Mouse (Mus musculus): Measurements from ENCODE around the gene Hmgcs2. TPM values are rescaled to one million over a fixed set of nuclear protein-coding genes. Genes with fewer than 3 reads are reported as not detected.

The Hmgcs2 gene
- polyA plus RNA-seq, 1 experiment from 2014 or later, result 16.6 TPM

GRCm38 (mm10) chr3:98291044-98291443 lies 10.8 kb downstream of the Hmgcs2 start:
- no peak overlapping the region for H3K4me2 ChIP-seq
- ATAC-seq (ENCODE audit: low FRiP score), result no peak
- no peak overlapping the region for H3K9ac ChIP-seq
- no peak overlapping the region for H3K4me3 ChIP-seq
- H3K4me1 ChIP-seq (replicated peaks), result no peaks in the 10 kb centered on the region
- H3K27me3 ChIP-seq, result no peaks in the 10 kb centered on the region
- no peaks in the 10 kb centered on the region; the same call in 1 of the 2 replicates for H3K36me3 ChIP-seq
- no peaks in the 10 kb centered on the region; the same call in 1 of the 2 replicates for H3K9me3 ChIP-seq
- no peak overlapping the region for H3K27ac ChIP-seq
- 96% methylated on average over 9 of the region's 9 CpGs for WGBS

GRCm38 (mm10) chr3:98295965-98296364 lies 15.7 kb downstream of the Hmgcs2 start:
- no peaks in the 10 kb centered on the region; the same call in 1 of the 2 replicates for H3K36me3 ChIP-seq
- H3K4me3 ChIP-seq, result no peak overlapping the region
- no peaks in the 10 kb centered on the region for H3K27me3 ChIP-seq
- H3K4me2 ChIP-seq, result no peak overlapping the region
- H3K9ac ChIP-seq, result no peak overlapping the region
- no peaks in the 10 kb centered on the region; the same call in 1 of the 2 replicates for H3K9me3 ChIP-seq
- H3K4me1 ChIP-seq (replicated peaks), result no peaks in the 10 kb centered on the region
- no peak for ATAC-seq (ENCODE audit: low FRiP score)
- WGBS, result 73% methylated on average over 10 of the region's 10 CpGs
- no peak overlapping the region for H3K27ac ChIP-seq

GRCm38 (mm10) chr3:98299391-98300100 lies 19.3 kb downstream of the Hmgcs2 start:
- Histone ChIP-seq H3K4me2 (no peak overlapping the region), H3K4me1 (replicated peaks) (no peaks in the 10 kb centered on the region), H3K4me3 (no peak overlapping the region), H3K36me3 (no peaks in the 10 kb centered on the region), H3K9ac (no peak overlapping the region), H3K27ac (no peak overlapping the region), H3K27me3 (no peaks in the 10 kb centered on the region), H3K9me3 (no peaks in the 10 kb centered on the region)
- WGBS, result 88% methylated on average over 1 of the region's 1 CpGs
- ATAC-seq (ENCODE audit: low FRiP score), result no peak

GRCm38 (mm10) chr3:98300266-98300665 lies 20.0 kb downstream of the Hmgcs2 start:
- no peak overlapping the region for H3K27ac ChIP-seq
- ATAC-seq (ENCODE audit: low FRiP score), result no peak
- H3K9me3 ChIP-seq, result no peaks in the 10 kb centered on the region
- WGBS, result 90% methylated on average over 4 of the region's 4 CpGs
- no peaks in the 10 kb centered on the region for H3K4me1 ChIP-seq (replicated peaks)
- no peak overlapping the region for H3K4me2 ChIP-seq
- H3K9ac ChIP-seq, result no peak overlapping the region
- no peaks in the 10 kb centered on the region for H3K36me3 ChIP-seq
- H3K27me3 ChIP-seq, result no peaks in the 10 kb centered on the region
- H3K4me3 ChIP-seq, result no peak overlapping the region

- H3K9me3 ChIP-seq, result no peaks in the 10 kb centered on the region
- H3K36me3 ChIP-seq, result no peaks in the 10 kb centered on the region
- H3K27ac ChIP-seq, result no peak overlapping the region
- no peak overlapping the region for H3K4me2 ChIP-seq
- H3K4me1 ChIP-seq (replicated peaks), result no peaks in the 10 kb centered on the region
- ATAC-seq (ENCODE audit: low FRiP score), result no peak
- WGBS, result 92% methylated on average over 3 of the region's 3 CpGs
- no peak overlapping the region for H3K4me3 ChIP-seq
- H3K27me3 ChIP-seq, result no peaks in the 10 kb centered on the region
- H3K9ac ChIP-seq, result no peak overlapping the region
Measured at GRCm38 (mm10) chr3:98301761-98302160, 21.5 kb downstream of the Hmgcs2 start.

- Histone ChIP-seq H3K36me3 (no peaks in the 10 kb centered on the region), H3K9me3 (no peaks in the 10 kb centered on the region), H3K4me1 (replicated peaks) (no peaks in the 10 kb centered on the region), H3K27me3 (no peaks in the 10 kb centered on the region), H3K4me2 (no peak overlapping the region), H3K27ac (no peak overlapping the region), H3K9ac (no peak overlapping the region), H3K4me3 (no peak overlapping the region)
- ATAC-seq (ENCODE audit: low FRiP score), result no peak
- 81% methylated on average over 6 of the region's 6 CpGs for WGBS
Measured at GRCm38 (mm10) chr3:98308606-98309005, 28.4 kb downstream of the Hmgcs2 start.

GRCm38 (mm10) chr3:98310456-98310855 lies 30.2 kb downstream of the Hmgcs2 start:
- no peak for ATAC-seq (ENCODE audit: low FRiP score)
- Histone ChIP-seq H3K9me3 (no peaks in the 10 kb centered on the region), H3K9ac (no peak overlapping the region), H3K27ac (no peak overlapping the region), H3K4me1 (replicated peaks) (no peaks in the 10 kb centered on the region), H3K4me2 (no peak overlapping the region), H3K27me3 (no peaks in the 10 kb centered on the region), H3K4me3 (no peak overlapping the region), H3K36me3 (no peaks in the 10 kb centered on the region; the same call in 1 of the 2 replicates)
- 75% methylated on average over 1 of the region's 1 CpGs for WGBS

GRCm38 (mm10) chr3:98312867-98313266 lies 32.6 kb downstream of the Hmgcs2 start:
- H3K27me3 ChIP-seq, result no peaks in the 10 kb centered on the region
- peak; percentile 74 for ATAC-seq (ENCODE audit: low FRiP score)
- no peak overlapping the region for H3K4me3 ChIP-seq
- peaks cover 10% of the 10 kb centered on the region for H3K4me1 ChIP-seq (replicated peaks)
- 34% methylated on average over 7 of the region's 7 CpGs for WGBS
- H3K36me3 ChIP-seq, result no peaks in the 10 kb centered on the region; the same call in 1 of the 2 replicates
- no peak overlapping the region for H3K9ac ChIP-seq
- no peaks in the 10 kb centered on the region for H3K9me3 ChIP-seq
- no peak overlapping the region for H3K27ac ChIP-seq
- no peak overlapping the region for H3K4me2 ChIP-seq

GRCm38 (mm10) chr3:98313294-98314155 lies 33.3 kb downstream of the Hmgcs2 start:
- Histone ChIP-seq H3K27ac (no peak overlapping the region), H3K4me3 (no peak overlapping the region), H3K9ac (no peak overlapping the region), H3K27me3 (no peaks in the 10 kb centered on the region), H3K4me1 (replicated peaks) (peaks cover 16% of the 10 kb centered on the region), H3K36me3 (no peaks in the 10 kb centered on the region; the same call in 1 of the 2 replicates), H3K9me3 (no peaks in the 10 kb centered on the region), H3K4me2 (no peak overlapping the region)
- 80% methylated on average over 9 of the region's 9 CpGs for whole genome bisulfite sequencing
- peak; percentile 25; the same call in 1 of the 2 replicates for ATAC-seq (ENCODE audit: low FRiP score)

GRCm38 (mm10) chr3:98315181-98315580 lies 34.9 kb downstream of the Hmgcs2 start:
- Histone ChIP-seq H3K4me1 (replicated peaks) (peaks cover 28% of the 10 kb centered on the region), H3K9me3 (no peaks in the 10 kb centered on the region), H3K27me3 (no peaks in the 10 kb centered on the region), H3K9ac (no peak overlapping the region), H3K27ac (no peak overlapping the region), H3K4me3 (no peak overlapping the region), H3K36me3 (no peaks in the 10 kb centered on the region; the same call in 1 of the 2 replicates), H3K4me2 (no peak overlapping the region)
- 87% methylated on average over 2 of the region's 2 CpGs for WGBS
- ATAC-seq (ENCODE audit: low FRiP score), result no peak

- Histone ChIP-seq H3K27ac (0 out of 2 replicates have a peak overlapping the region, but pooled peaks have one; percentile 10), H3K9ac (no peak overlapping the region), H3K27me3 (no peaks in the 10 kb centered on the region), H3K4me1 (replicated peaks) (peaks cover 36% of the 10 kb centered on the region), H3K4me2 (no peak overlapping the region), H3K9me3 (no peaks in the 10 kb centered on the region), H3K4me3 (no peak overlapping the region), H3K36me3 (no peaks in the 10 kb centered on the region; the same call in 1 of the 2 replicates)
- WGBS, result 65% methylated on average over 3 of the region's 3 CpGs
- no peak for ATAC-seq (ENCODE audit: low FRiP score)
Measured at GRCm38 (mm10) chr3:98317143-98317542, 36.9 kb downstream of the Hmgcs2 start.

GRCm38 (mm10) chr3:98319190-98319589 lies 39.0 kb downstream of the Hmgcs2 start:
- H3K4me1 ChIP-seq (replicated peaks), result peaks cover 39% of the 10 kb centered on the region
- H3K9me3 ChIP-seq, result no peaks in the 10 kb centered on the region
- H3K4me3 ChIP-seq, result no peak overlapping the region
- no peak overlapping the region for H3K4me2 ChIP-seq
- H3K27ac ChIP-seq, result peak overlapping the region; percentile 90
- no peaks in the 10 kb centered on the region; the same call in 1 of the 2 replicates for H3K36me3 ChIP-seq
- H3K9ac ChIP-seq, result no peak overlapping the region
- ATAC-seq (ENCODE audit: low FRiP score), result peak; percentile 86
- 23% methylated on average over 2 of the region's 2 CpGs for WGBS
- H3K27me3 ChIP-seq, result no peaks in the 10 kb centered on the region

Measured in hindbrain, embryonic 13.5 days (tissue).